Mouse (Mus musculus): ENCODE measurements around the gene C130032M10Rik.
A peak's percentile ranks its signal among the peaks of the same experiment; 100 is the strongest.

C130032M10Rik gene

DNA sequence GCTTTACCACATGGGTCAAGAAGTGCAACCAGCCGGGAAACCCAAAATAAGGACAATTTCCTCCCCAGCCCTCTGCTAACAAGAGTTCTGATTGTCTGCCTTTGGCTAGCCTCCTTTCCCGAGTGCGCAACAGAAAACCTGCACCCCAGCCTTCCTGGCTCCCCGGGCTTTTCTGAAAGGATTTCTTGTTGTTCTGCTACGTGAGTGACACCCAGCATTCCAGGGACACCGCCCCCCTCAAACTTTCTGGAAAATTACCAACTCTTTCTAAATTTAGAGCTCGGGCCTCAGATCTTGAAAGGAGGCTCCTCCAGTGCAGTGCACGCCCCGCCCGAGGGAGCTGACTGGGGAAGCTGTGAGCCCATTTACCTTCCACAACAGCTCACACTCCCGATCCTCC is at the start of gene C130032M10Rik:
Gene C130032M10Rik, plus strand, starts transcription at position 334 of the 400 bp plus-strand sequence.
- no peak for DNase-seq (ENCODE audit: low read depth, low spot score)

- no peak for DNase-seq (ENCODE audit: low read depth, low spot score)
Measured at GRCm38 (mm10) chr9:114466871-114467270, 48.6 kb upstream of the C130032M10Rik start.

- DNase-seq (ENCODE audit: low read depth, low spot score) = no peak
Measured at GRCm38 (mm10) chr9:114468217-114468616, 47.3 kb upstream of the C130032M10Rik start.

DNA sequence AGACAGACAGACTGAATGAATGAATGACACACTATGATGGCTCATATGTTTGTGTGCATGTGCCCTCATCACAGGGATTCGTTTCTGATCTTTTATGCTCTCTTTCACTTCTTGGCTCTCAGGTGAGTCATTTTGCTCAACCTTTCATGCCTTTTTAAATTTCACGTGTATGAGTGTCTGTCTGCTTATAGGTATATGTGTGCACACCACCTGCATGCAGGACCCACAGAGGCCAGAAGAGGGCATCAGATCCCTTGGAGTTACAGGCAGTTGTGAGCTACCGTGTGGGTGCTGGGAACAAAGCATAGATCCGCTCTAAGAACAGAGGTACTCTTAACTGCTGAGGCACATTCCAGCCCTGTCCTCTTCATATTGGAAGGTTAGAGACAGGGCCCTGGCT is 46.8 kb upstream of the C130032M10Rik start:
- no peak for DNase-seq (ENCODE audit: low read depth, low spot score)

GRCm38 (mm10) chr9:114471892-114472291 is 43.6 kb upstream of the C130032M10Rik start:
- no peak for DNase-seq (ENCODE audit: low read depth, low spot score)

GRCm38 (mm10) chr9:114477019-114477418 is 38.5 kb upstream of the C130032M10Rik start:
- no peak for DNase-seq (ENCODE audit: low read depth, low spot score)

DNA sequence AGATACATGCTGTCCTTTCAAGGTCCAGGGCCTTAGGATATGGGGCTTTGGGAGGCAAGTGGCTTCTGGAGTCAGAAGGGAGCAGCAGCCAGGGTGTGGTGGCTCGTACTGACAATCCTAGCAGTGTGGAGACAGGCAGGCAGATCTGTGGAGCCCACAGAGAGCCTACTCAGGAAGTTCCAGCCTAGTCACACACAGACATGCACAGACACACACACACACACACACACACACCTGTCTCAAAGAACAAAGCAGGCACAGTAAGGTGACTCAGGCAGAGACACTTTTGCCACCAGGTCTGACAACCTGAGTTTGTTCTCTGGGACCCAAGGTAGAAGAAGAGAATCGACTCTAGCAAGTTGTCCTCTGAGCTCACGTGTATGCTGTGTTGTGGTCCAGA is 34.6 kb upstream of the C130032M10Rik start:
- no peak for DNase-seq (ENCODE audit: low read depth, low spot score)

DNA sequence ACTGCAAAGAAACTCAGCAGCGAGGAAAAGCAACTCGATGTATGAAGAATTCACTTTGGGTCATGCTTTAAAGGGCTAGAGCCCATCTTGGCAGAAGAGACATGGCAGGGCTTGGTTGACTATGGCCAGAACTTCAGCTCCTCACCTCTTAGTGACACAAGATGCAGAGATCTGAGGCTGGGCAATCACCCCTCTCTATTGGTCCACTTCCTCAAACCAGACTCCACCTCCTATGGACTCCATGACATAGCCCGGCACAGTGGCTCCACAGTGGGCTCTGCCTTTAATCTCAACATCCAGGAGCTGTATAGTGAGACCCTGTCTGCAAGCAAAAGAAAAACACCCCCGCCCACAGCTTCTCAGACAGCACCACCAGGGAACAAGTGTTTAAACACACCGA is 30.7 kb upstream of the C130032M10Rik start:
- no peak for DNase-seq (ENCODE audit: low read depth, low spot score)

DNA sequence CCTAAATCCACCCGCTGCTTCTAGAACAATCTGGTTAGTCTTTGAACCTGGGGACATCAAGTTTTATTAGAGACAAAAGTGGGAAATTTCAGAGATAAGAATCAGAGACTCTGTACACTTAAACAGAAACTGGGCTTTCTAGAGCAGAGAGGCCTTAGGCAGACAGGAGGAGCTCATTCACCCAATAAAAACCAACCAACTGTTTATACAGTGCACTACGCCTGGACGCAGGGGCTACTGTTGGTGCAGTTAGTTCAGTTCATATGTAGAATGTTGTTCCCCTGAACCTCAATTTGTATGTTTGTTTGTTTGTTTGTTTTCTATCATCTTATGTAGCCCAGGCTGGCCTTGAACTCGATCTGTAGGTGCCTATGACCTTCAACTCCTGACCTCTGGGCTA is 28.7 kb upstream of the C130032M10Rik start:
- DNase-seq (ENCODE audit: low read depth, low spot score) = no peak

DNA sequence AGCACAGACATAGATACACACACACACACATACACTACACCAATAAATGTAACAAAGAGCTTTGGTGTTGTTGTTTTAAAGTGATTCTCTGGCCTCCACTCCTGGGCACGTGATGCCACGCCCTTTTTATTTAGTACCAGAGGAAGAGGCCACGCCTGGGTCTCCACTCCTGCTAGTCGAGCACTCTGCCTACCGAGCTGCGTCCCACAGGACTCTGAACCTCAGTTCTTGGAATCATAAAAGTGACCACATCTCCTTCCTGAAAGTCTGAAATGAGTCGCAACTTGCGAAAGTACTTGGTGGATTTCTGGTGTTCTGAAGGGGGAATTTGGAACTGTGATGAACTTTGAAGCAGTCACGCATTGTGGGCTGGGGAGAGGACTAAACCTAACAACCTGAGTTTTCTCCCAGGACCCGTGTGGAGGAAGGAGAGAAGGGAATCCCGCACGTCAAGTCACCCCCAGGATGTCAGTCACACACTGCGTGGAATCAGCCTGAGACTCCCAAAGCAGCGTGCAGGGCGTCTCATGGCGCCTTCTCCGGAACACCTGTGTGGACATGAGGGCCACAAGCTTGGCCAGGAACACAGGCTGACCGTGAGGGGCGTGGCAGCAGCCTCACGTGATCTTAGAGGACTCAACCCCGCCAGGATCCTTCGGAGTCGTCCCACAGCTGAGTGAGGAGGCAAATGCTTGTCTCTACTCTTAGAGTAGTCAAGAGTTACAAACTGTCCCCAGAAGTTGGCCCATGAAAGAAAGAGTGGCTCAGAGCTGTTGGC is 27.8 kb upstream of the C130032M10Rik start:
- no peak for DNase-seq (ENCODE audit: low read depth, low spot score)

GRCm38 (mm10) chr9:114496469-114496868 is 19.0 kb upstream of the C130032M10Rik start:
- no peak for DNase-seq (ENCODE audit: low read depth, low spot score)

GRCm38 (mm10) chr9:114498218-114498617 is 17.3 kb upstream of the C130032M10Rik start:
- peak; percentile 82 for DNase-seq (ENCODE audit: low read depth, low spot score)

DNA sequence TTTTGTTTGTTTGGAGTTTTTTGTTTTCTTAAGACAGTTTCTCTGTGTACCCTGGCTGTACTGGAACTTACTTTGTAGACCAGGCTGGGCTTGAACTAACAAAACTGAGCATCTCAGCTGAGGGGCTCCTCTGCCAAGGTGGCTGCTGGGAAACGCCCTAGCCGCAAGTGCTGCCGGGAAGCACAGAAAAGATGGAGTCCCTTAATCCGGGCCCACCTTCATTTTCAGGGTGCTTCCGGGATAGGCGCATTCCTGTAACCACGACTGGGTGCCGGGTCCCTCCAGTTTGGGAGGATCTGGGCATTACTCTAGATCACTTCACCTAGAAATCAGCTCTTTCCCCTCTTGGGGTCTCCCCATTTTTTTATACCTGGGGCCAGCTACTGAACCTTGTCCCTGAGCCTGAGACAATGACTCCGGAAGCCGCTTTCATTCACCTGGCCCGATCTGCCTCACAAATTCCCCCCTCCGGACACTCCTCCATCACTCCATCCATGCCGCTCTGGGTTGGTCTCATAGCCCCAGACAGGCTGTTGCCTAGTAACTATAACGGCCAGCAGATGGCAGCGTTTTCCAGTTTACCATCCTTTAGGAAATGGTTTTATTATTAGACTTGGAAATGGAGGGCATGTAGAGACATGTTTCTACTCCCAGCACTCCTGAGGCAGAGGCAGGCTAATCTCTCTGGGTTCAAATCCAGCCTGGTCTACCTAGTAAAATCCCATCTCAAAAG is 15.5 kb upstream of the C130032M10Rik start:
- DNase-seq (ENCODE audit: low read depth, low spot score) = peak; percentile 56

DNA sequence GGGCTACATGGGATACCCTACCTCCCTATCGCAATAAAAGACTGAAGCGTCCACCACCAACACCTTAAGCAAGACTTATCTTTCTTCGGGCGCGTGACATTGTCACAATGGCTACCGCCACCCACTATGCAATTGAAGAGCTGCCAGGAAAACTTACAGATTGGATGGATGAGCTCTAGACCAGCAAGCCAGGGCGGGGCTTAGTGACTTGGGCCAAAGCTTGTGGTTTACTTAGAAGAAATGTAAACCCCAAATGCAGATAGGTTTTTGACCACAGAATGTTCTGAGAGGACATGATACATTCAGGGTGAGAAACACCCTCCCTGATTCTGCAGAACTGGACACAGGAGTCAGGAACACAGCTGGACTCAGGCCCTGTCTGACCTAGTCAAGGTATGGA is 14.4 kb upstream of the C130032M10Rik start:
- DNase-seq (ENCODE audit: low read depth, low spot score) = no peak

GRCm38 (mm10) chr9:114501913-114502312 is 13.6 kb upstream of the C130032M10Rik start:
- DNase-seq (ENCODE audit: low read depth, low spot score) = no peak

GRCm38 (mm10) chr9:114502711-114503427 is 12.6 kb upstream of the C130032M10Rik start:
- no peak for DNase-seq (ENCODE audit: low read depth, low spot score)

GRCm38 (mm10) chr9:114504816-114505215 is 10.7 kb upstream of the C130032M10Rik start, which contains the start of gene Ccr4:
Gene Ccr4 (minus strand): TSS chr9:114504916.
- no peak for DNase-seq (ENCODE audit: low read depth, low spot score)

- no peak for DNase-seq (ENCODE audit: low read depth, low spot score)
Measured at GRCm38 (mm10) chr9:114506564-114506963, 8.9 kb upstream of the C130032M10Rik start.

- DNase-seq (ENCODE audit: low read depth, low spot score) = no peak
Measured at GRCm38 (mm10) chr9:114507421-114507820, 8.1 kb upstream of the C130032M10Rik start.

- DNase-seq (ENCODE audit: low read depth, low spot score) = no peak
Measured at GRCm38 (mm10) chr9:114509785-114510184, 5.7 kb upstream of the C130032M10Rik start.

DNA sequence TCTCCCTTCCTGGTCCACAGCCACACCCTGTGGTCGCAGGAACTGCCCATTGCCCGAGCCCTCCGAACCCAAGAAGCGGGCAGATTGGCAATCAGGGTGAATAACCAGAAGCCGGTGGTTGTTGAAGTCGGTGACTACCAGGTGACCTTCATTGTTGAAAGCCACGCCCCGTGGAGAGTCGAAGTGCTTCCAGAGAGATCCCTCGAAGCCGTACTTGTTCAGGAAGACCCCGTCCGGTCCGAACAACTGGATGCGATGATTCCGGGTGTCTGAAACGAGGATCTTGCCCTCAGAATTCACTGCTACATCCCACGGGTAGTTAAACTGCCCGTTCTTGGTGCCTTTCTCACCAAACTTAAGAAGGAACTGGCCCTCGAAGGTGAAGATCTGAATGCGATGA is 2.7 kb upstream of the C130032M10Rik start:
- no peak for DNase-seq (ENCODE audit: low read depth, low spot score)

GRCm38 (mm10) chr9:114517924-114518497 is 2.5 kb downstream of the C130032M10Rik start:
- DNase-seq (ENCODE audit: low read depth, low spot score) = no peak

Measured in embryo, embryonic 11.5 days (tissue).